Mouse (Mus musculus) left cerebral cortex, adult 6 months (tissue): Measurements from ENCODE around the gene Urod. TPM values are rescaled to one million over a fixed set of nuclear protein-coding genes. Genes with fewer than 3 reads are reported as not detected.

Experiments
- long read RNA-seq, 2 experiments: library from polyadenylated mRNA; unstranded; transcript quantifications; one replicate each; pipeline ENCODE4 v2.0.0; 2019 to 2020
- polyA plus RNA-seq: library from polyadenylated mRNA; unstranded; fragments of <200 nt; fragmentation: Nextera tagmentation; gene quantifications from 2 replicates; pipeline ENCODE4 v1.2.3, GENCODE M21; 2021

The Urod gene
- 56.2 and 74.4 TPM in 2 replicates for polyA plus RNA-seq
- long read RNA-seq, experiment 1, transcript Urod-201 (10 exons, 1,489 nt): major isoform, 154 of 187 reads
- long read RNA-seq, experiment 1, partial matches to known transcripts: 11 of 187 reads
- long read RNA-seq, experiment 1, other reads (novel, unspliced or antisense): 21 of 187 reads
- long read RNA-seq, experiment 2, transcript Urod-201 (10 exons, 1,489 nt): major isoform, 72 of 92 reads
- long read RNA-seq, experiment 2, partial matches to known transcripts: 11 of 92 reads
- long read RNA-seq, experiment 2, other reads (novel, unspliced or antisense): 7 of 92 reads

GRCm38 (mm10) chr4:116993672-116994621, at the start of gene Urod:
Urod (minus strand) TSS chr4:116994413.

GRCm38 (mm10) chr4:117019206-117020134, 25.3 kb upstream of the Urod start, which contains the start of gene Eif2b3:
Eif2b3 (plus strand) TSS chr4:117019402.

DNA sequence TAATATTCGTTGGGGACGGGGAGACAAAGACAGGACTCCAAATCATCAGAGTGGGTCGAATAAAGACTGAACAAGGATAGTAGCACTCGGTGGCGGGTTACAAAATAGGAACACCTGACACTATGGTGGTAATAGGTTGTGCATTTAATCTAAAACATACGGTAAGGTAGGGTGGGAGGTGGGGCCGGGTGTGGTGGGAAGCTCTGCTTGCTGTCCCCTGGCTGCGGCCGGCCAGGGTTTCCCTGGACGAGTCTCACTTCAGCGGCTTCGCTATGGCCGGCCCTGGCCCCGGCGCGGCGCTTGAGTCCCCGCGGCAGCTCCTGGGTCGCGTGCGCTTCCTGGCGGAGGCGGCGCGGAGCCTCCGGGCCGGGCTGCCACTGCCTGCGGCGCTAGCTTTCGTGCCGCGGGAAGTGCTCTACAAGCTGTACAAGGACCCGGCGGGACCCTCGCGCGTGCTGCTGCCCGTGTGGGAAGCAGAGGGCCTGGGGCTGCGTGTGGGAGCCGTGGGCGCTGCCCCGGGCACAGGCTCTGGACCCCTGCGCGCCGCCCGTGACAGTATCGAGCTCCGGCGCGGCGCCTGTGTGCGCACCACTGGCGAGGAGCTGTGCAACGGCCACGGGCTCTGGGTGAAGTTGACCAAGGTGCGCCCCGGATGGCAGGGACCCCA, 1.1 kb upstream of the Urod start, which contains the start of gene Hectd3:
TSS of gene Hectd3 (plus strand) at position 187 of the 667 bp plus-strand sequence.

Other genes starting within 250 kb of the Urod start
- 8.2 and 10.8 TPM in 2 replicates for gene Toe1, start 186.8 kb downstream of the Urod start, polyA plus RNA-seq
- 1.2 and 1.4 TPM in 2 replicates for gene Mutyh, start 186.7 kb downstream of the Urod start, polyA plus RNA-seq
- 2.2 and 2.4 TPM in 2 replicates for gene Hpdl, start 172.7 kb downstream of the Urod start, polyA plus RNA-seq
- gene Zswim5, start 117.0 kb downstream of the Urod start, polyA plus RNA-seq: 0.75 and 0.85 TPM in 2 replicates
- 11.4 and 13.0 TPM in 2 replicates for gene Hectd3, start 904 bp upstream of the Urod start, polyA plus RNA-seq
- 20.0 and 23.7 TPM in 2 replicates for gene Eif2b3, start 25.0 kb upstream of the Urod start, polyA plus RNA-seq
- 0.11 and 0.15 TPM in 2 replicates for gene Ptch2, start 101.7 kb upstream of the Urod start, polyA plus RNA-seq
- 7.6 and 10.6 TPM in 2 replicates for gene Btbd19, start 131.3 kb upstream of the Urod start, polyA plus RNA-seq
- gene Tctex1d4, start 132.4 kb upstream of the Urod start, polyA plus RNA-seq: 0.61 and 1.8 TPM in 2 replicates
- 3.1 and 11.0 TPM in 2 replicates for gene Plk3, start 139.6 kb upstream of the Urod start, polyA plus RNA-seq
- 1,015 and 1,443 TPM in 2 replicates for gene Rps8, start 161.8 kb upstream of the Urod start, polyA plus RNA-seq
- gene Kif2c, start 188.2 kb upstream of the Urod start, polyA plus RNA-seq: 0.09 and 0.22 TPM in 2 replicates